Mouse (Mus musculus) gastrocnemius, postnatal 25 days (tissue): ENCODE results near the gene Myh9. TPM values are rescaled to one million over a fixed set of nuclear protein-coding genes. Genes with fewer than 3 reads are reported as not detected.
"Not testable (repeated sequence)": the region's sequence is repeated elsewhere in the genome, so short reads cannot be mapped to it uniquely, and the experiment has no call there.

Experiments used
- DNase-seq: peaks from one replicate; pipeline ENCODE4 v3.0.0; 2022
- total RNA-seq, 2 experiments: library from RNA; stranded (reverse); gene quantifications; 1 replicate in 1 of 2; 2 replicates in 1 of 2; pipeline ENCODE4 v1.2.3; 2021

Gene Myh9
- total RNA-seq, 2 experiments from 2014 or later = 51.0 to 72.0 TPM

DNA sequence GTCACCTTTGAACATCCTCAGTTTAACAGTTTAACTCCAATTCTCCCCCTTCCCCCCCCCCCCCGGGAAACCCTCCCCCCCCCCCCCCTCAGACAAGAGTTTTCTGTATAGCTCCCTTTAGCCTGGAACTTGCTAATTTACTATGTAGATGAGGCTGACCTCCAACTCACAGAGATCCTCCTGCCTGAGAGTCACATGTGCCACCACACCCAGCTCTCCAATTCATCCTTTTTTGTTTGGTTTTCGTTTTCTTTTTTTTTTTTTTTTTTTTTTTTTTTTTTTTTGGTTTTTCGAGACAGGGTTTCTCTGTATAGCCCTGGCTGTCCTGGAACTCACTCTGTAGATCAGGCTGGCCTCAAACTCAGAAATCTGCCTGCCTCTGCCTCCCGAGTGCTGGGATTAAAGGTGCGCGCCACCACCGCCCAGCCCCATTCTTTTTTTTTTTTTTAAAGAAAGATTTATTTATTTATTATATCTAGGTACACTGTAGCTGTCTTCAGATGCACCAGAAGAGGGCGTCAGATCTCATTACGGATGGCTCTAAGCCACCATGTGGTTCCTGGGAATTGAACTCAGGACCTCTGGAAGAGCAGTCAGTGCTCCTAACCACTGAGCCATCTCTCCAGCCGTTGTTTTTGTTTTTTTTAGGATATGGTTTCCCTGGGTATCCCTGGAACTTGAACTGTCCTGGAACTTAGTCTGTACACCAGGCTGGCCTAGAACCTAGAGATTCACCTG is 25.4 kb upstream of the Myh9 start:
- not testable (repeated sequence) for DNase-seq

DNA sequence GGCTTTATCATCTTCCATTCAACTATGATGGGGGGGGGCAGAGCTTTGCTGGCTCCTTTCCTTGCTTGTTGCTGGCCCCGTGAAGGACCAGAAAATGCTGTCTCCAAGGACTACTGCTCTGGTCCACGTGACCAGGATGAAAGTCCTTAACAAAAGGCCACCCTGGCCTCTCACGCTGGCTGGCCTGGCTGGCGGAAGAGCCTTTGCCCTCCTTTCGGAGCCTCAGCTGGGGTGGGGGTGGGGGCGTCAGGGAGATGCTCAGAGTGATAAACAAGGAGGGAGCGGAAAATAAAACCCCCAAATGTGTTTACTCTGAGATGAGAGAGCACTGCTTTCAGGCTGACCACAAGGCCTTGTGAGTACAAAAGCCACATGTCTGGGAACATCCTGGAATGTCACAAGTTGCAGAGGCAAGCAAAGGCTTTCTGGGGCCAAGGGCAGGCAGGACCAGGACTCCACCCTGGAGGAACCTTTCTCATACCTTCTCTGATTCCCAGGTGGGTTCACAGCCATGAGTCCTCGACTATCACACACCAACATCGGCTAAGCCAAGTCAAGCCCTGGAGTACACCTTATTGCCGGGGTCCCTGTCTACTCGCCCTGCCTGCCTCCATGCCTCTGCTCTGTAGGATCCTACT is 24.7 kb upstream of the Myh9 start:
- DNase-seq = no peak

DNA sequence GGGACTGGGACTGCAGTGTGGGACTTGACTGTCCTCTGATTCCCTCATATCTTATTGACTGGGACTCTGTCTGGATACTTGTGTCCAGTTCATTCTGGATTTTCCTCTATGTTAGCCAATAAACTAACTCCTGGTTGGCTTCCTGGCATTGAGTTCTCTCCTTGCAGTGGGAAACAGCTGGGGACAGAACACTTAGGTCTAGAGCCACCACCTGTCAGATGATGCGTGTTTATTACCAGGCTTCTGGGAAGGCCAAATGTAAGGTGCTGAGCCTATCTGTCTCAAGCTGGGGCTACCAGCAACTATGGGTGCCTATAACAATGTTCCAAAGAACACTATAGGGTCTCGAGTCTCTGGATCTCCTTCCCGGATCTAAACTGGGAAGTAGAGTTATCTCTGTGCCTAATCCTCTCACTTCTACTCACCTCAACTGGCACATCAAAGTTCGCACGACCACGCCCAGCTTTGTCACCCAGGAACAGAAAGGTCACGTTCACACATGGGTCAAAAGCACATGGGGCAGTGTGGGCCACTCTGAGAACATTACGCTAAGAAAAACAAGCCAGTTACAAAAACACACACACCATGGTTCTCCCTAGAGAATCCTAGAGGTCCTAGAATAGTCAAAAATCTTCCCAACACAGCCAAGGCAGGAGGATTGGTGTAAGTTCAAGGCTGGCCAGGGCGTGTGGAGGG is 22.2 kb upstream of the Myh9 start:
- no peak for DNase-seq

DNA sequence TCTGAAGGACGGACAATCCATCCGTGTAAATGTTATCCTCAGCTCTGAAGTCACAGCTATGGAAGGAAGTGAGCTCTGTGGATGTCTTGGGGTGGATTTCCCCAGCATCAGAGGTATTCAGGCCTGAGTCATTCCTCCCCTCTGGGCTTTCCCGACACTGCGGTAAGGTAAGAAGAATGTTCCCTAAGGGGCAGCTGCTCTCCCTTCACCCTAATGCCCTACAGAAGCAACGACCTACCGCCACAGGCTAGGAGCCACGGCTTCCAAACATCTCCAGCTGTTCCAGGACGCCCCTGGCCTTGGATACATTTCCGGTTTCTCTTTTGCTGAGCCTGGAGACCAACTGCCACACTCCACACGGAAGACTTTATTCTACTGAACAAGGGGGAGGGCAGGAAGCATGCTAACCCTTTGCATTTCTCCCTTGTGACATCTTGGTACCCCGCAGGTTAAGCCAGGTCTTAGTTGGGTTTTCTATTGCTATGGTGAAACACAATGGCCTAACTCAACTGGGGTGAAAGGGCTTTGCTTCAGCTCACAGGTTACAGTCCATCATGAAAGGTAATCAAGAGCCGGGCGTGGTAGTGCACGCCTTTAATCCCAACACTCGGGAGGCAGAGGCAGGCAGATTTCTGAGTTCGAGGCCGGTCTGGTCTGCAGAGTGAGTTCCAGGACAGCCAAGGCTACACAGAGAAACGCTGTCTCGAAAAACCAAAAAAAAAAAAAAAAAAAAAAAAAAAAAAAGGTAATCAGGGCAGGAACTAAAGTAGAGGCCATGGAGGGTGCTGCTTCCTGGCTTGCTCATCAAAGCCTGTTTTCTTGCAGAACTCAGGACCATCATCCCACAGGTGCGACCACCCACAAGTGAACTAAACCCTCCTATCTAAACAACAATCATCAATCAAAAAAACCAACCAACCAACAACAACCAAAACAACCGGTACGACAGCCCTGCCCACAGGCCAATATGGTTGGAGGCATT is 21.3 kb upstream of the Myh9 start:
- no peak for DNase-seq

DNA sequence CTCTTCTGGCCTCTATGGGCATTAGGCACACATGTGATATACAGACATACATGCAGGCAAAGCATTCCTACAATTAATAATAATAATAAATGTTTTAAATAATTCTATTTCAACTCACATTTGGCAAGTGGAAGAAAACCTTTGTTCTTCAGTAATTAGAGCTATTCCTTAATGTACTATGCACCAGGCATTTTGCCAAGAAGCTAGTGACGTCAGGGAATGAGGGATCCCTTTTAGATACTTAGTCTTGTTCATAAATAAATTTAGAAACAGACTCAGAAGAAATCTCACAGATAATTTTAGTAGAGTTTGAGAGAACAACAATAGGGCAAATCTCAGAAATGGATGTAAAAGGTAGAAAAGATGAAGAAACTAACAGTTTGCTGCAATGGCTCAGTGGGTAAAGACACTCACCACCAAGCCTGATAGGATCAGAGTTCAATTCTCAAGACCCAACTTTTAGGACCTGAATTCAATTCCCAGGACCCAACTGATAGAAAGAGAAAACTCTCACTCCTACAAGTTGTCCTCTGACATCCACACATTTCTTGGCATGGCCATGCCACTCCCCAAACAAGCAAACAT is 18.2 kb upstream of the Myh9 start:
- no peak for DNase-seq

DNA sequence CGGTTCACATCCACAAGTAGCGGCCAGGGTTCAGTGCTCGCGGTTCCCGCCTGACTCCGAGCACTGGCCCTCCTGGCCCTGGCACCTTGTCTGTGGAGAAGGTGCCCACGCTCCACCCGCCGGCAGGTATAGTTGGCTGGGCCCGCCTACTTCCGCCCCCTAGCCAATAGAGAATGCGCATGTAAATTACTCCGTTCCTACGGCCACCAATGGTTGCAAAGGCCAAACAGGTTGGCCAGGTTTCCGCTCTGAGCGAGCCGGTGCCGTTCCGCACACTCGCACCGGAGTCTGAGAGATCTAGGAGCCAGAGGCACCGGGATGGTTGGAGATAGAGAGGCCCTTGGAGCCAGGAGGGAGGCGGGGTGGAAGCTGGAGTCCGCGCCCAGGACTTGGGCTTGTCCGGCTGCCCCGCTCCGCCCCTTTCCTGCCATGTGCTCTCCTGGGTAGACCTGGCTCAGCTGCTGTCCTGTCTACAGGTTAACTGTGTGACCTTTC is 15.7 kb upstream of the Myh9 start:
- peak; percentile 60 for DNase-seq

DNA sequence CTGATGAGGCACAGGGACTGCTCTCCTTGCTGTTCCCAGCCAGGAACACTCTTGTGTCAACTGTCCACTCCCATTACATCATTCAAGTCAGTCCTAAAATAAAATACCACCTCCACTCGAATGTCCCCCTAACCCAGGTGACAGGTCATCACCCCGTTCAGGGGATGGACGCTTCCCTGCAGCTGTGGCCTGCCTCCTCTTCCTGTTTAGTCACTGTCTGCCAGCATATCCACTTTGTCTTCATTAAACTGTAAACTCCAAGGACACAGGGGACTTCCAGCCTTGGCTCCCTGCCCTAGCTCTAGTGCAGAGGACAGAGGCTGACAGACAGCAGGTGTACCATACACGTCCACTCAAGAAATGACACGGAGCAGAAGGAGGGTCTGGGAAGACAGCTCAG is 14.6 kb upstream of the Myh9 start:
- no peak for DNase-seq

DNA sequence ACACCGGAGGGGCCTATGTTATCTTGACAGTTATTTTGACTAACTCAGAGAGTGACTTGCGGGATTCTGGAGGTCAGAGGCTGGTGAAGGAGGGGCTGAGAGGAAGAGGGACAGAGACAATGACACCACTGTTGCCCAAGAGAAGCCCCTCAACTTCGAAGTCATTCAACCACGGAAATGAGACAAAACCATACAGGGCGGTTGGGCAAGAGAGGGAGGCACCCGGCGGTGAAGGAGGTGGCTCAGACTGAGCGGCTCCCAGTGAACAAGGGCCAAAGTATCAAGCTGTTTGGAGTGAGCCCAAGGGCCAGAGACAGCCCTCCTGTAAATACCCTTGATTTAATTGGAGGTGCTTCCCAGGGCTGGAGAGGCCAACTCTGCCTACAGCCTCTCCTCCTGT is 13.3 kb upstream of the Myh9 start:
- no peak for DNase-seq

DNA sequence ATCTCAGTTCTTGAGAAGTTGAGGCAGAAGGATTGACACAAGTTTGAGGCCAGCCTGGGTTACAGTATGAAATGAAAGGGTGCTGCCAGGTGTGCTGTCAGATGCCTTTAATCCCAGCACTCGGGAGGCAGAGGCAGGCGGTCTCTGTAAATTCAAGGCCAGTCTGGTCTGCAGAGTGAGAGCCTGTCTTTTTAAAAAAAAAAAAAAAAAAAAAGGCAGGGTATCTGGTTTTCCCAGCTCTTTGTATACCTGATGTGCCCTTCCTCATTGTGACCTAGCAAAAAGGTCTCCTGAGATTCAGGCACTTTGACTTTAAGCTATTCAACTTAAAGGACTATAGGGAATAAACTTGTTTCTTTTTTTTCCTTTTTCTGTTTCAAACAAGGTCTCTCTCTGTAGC is 10.0 kb upstream of the Myh9 start:
- no peak for DNase-seq

DNA sequence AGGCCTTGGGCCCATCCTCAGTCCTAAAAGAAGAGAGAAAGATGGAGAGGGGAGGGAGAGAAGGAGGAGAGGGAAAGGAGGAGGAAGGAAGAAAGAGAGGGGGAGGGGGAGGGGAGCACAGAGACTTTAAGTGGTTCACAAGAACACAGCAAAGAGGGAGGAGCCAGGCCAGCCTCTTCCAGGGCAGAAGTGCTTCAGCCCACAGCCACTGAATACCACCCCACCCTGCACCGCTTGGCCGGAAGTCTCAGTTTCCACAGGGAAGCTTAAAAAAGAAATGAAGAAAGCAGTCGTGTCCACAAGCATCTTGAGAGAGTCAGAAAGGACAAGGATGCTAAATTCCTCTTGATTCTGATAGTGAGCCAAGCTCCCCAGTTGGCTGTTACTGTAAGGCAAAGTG is 9.2 kb upstream of the Myh9 start:
- DNase-seq = peak; percentile 55

DNA sequence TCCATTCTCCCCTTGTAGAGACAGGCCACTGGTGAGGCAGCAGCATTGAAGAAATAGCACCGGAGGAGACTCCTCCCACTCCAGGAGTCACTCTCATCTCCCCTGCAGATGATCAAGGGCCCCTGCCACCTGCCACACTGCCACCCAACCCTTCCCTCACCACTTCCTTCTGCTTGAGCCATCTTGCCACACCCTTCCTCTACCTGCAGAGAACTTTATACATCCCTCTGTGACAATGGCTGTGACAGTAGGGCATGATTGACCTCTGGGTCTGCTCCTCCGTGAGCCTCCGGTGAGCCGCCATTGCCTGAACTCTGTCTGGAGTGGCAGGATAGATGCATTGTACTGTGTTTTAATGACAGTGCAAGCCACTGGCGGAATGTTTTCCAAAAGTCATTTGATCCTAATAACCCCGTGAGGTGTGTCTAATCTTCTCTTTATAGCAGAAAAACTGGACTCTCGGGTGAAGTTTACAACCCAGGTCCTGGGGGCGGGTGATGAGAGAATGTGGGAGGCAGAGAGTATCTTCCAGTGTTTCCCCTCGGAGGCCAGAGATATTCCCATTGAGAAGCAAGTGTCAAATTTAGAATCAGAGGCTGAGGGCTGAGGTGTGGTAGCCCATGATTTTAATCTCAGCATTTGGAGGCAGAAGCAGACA is 7.7 kb upstream of the Myh9 start:
- no peak for DNase-seq

DNA sequence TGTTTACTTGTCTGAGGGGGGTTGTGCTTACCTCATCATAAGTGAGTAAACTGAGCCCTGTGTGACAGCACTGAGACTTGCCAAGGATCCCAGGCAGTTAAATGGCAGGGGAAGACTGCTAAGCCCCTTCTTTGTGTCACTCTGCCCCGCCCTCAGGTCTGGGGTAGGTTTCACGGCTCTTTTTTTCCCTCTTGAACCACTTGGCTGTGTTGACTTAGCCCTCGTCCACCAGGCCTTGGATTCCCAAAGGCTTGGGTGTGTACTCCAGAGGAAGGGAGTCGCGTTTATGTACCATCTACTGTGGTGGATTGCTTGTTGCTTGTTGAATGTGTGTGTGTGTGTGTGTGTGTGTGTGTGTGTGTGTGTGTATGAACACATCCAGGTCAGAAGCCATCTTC is 7.1 kb upstream of the Myh9 start:
- no peak for DNase-seq

DNA sequence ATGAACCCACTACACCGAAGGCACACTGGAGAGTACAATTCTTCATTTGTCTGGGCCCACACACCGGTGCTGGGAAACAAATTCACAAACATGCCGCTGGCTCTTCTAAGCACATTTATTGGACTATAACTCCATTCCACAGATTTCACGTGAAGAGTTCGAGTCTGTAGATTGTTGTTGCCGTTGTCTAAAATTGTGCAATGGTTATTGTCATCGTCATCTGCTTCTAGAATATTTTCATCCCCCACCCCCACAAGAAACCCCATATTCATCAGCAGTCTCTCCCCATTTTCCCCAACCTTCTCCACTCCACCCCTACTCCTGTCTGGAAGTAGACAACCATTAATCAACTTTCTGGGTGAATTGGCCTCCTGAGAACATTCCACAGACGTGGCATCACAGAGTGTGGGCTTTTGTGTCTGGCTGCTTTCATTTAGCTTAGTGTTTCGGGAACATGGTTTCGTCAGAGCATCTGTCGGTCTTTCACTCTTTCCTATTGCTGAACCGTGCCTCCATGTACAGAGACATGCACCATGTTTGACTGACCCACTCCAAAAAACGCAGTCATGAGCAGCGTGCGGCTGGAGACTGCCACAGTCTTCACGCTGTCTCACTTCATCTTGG is 6.6 kb upstream of the Myh9 start:
- no peak for DNase-seq

DNA sequence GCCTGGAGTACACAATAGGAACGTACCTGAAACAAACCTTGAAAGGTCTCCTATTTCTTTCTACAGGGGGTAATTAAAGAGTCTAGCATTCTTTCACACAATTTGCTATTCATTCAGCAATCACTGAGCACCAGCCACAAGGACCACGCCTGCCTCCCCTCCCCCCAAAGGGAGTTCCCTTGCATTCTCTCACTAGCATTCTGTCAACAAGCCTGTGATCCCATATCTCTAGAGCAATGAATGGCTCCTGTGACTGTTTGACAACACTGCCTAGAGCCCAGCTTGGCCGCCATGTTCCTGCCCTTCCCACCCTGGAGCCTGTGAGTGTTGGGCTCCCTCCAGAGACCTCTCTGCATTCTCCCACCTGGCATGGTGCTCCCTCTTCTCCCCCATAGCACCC is 5.9 kb upstream of the Myh9 start:
- no peak for DNase-seq

DNA sequence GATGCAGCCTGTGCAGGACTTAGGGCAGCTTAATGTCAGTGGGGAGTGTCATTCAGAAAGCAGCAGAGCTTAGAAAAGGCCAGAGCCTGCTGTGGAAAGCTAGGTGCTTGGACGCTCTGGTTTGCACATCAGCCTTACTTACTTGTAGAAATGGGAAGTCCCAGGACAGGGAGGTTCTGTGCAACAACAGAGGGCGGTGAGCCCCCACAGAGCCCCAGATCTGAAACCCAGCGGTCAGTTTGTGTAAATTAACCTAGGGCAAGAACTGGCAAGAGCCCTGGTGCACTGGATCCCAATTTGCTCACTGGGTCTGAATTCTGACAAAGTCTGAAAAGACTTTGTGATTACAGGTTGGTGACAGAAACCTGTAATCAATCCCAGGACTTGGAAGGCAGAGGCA is 5.1 kb upstream of the Myh9 start:
- DNase-seq = no peak

DNA sequence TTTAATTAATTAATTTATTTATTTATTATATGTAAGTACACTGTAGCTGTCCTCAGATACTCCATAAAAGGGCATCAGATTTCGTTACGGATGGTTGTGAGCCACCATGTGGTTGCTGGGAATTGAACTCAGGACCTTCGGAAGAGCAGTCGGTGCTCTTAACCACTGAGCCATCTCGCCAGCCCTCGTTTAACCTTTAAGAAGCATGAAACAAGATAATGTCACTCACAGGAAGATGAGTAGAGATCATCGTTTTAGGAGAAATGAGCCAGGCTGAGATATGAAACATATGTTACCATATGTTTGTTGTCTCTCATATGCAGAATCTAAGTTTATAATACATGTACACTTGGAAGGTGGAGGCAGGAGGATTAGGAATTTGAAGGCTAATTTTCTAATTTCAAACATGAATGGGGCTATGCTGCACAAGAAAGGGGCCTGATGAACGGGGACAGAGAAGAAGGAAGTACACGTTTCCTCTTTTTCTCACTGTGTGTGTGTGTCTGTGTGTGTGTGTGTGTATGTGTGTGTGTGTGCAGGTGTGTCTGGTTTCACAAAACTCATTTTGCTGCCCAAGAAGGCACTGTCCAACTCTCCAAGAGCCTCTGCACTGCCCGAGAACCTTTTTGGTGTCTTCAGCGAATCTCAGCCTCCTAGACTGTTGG is 4.1 kb upstream of the Myh9 start:
- not testable (repeated sequence) for DNase-seq

DNA sequence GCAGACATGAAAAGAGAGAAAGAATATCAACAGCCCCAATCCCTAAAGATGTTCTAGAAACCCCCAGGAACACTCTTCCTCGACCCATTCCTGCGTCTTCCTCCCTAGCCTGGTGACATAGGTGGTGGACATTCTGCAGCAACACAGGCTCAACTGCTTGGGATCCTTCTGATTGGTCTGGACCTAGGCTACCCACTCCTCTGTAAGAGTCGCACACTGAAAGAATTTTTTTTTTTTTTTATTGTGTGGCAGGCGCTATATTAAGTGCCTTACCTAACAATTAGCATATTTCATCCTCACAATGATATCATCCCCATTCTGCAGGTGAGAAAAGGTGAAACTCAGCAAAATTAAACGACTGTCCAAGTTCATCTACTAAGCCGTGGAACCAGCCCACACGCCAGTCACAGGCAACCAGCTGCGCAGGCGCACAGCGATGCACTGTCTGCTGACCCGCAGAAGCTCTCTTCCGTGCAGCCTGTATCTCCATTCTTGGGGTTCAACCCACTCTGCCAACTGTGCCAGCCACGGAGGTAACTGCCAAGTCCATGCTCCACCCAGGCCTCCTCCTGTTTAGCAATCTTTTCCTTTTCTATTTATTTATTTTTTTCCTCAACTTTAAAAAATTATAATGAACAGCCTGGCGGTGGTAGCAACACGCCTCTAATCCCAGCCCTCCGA is 3.1 kb upstream of the Myh9 start:
- DNase-seq = no peak

DNA sequence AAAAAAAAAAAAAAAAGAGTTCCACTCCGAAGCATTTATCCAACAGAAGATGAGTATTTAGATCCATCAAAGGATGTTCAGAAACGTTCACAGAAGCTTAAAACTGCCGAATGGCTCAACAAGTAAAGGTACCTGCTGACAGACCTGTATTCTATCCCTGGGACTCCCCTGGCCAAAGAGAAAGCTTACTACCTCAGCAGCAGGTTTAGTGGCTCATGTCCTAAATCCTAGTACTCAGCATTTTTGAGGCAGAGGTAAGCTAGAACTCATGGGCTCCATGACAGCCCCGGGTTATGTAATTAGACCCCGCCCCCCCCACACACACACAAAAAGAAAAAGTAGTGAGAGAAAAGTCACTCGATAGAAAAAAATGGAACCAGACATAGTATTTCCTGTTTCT is 2.1 kb upstream of the Myh9 start:
- DNase-seq = no peak

DNA sequence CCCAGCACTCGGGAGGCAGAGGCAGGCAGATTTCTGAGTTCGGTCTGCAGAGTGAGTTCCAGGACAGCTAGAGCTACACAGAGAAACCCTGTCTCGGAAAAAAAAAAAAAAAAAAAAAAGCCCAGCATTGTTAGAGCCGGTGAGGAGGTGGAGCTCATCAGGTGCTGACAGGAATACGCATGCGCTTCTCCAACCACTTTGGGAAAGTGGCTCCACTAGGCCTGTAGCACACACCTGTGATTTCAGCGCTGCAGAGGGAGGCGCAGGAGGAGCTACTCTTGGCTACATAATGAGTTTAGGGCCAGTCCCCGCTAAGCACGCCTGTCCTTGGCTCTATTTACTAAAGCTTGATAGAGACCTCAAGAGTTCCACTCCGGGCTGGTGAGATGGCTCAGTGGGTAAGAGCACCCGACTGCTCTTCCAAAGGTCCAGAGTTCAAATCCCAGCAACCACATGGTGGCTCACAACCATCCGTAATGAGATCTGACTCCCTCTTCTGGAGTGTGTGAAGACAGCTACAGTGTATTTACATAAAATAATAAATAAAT is 1.6 kb upstream of the Myh9 start:
- DNase-seq = not testable (repeated sequence)
